Mouse (Mus musculus) lung, embryonic 16.5 days (tissue): Measurements from ENCODE around the gene Mrgprd. TPM values are rescaled to one million over a fixed set of nuclear protein-coding genes. Genes with fewer than 3 reads are reported as not detected.

Experiments used
- ATAC-seq: fragments of 200-750 bp; cut with Nextera tagmentation; 2 replicates; pipeline ENCODE4 v1.8.0; 2017; ENCODE audit warnings: low read depth, mild to moderate bottlenecking, moderate library complexity
- H3K27ac ChIP-seq: fragments of 300-500 bp; sonication (generic); 2 replicates; pipeline ENCODE4 v1.5.1; 2014; ENCODE audit warnings: mild to moderate bottlenecking, control low read depth, low read length
- H3K27me3 ChIP-seq: fragments of 300-500 bp; sonication (generic); 2 replicates; pipeline ENCODE4 v1.6.1; 2014; ENCODE audit warnings: low read depth, low read length, mixed read lengths; ENCODE audit not compliant: control insufficient read depth, insufficient read depth
- H3K36me3 ChIP-seq: fragments of 300-500 bp; sonication (generic); 2 replicates; pipeline ENCODE4 v1.6.1; 2014; ENCODE audit warnings: low read length; ENCODE audit not compliant: control insufficient read depth, insufficient read depth
- H3K4me1 ChIP-seq: fragments of 300-500 bp; sonication (generic); replicated peaks from 2 replicates; pipeline ENCODE4 v1.6.1; 2014; ENCODE audit warnings: low read length, mixed read lengths; ENCODE audit not compliant: control insufficient read depth, insufficient read depth
- H3K4me2 ChIP-seq: fragments of 300-500 bp; sonication (generic); 2 replicates; pipeline ENCODE4 v1.6.1; 2014; ENCODE audit warnings: low read depth, low read length, control low read depth
- H3K4me3 ChIP-seq: fragments of 300-500 bp; sonication (generic); 2 replicates; pipeline ENCODE4 v1.5.1; 2014; ENCODE audit warnings: mild to moderate bottlenecking, low read length, control low read depth
- H3K9ac ChIP-seq: fragments of 300-500 bp; sonication (generic); 2 replicates; pipeline ENCODE4 v1.6.1; 2014; ENCODE audit warnings: low read length, control low read depth
- H3K9me3 ChIP-seq: fragments of 300-500 bp; sonication (generic); 2 replicates; pipeline ENCODE4 v1.6.1; 2016; ENCODE audit warnings: low read length; ENCODE audit not compliant: control insufficient read depth
- WGBS: fragments of 180-500 bp; shearing (Covaris S2); extraction: QIAGEN DNeasy Blood & Tissue Kit; methylation state at CpG from one replicate; pipeline ENCODE4 v1.1.7; 2014; 5-methylcytosine and 5-hydroxymethylcytosine counted together
- polyA plus RNA-seq: library from polyadenylated mRNA; unstranded; fragments of >200 nt; fragmentation: Nextera tagmentation; extraction: Ambion mirVana; gene quantifications from 2 replicates; pipeline ENCODE4 v1.2.1, GENCODE M21; 2015

Gene Mrgprd
- polyA plus RNA-seq, 1 experiment from 2014 or later, result not detected

DNA sequence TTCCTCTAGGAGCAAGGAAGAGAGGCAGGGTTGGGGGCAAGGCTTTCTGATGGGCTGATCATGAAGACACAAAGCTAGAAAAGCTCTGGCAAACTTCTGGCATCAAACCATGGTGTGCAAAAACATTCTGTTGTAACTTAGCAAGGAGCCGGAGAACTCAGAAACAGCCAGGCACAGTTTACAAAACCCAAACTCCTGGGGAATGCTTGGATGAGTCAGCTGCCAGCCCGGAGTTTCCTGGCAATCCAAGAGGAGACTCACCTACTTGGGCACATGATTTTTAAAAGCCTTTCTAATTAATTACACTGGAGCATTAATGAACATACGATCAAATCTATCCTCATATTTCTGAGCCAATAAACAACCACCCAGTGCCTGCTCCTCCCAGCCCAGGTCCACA, 2.5 kb upstream of the Mrgprd start:
- Histone ChIP-seq H3K9ac (no peak overlapping the region), H3K27me3 (no peaks in the 10 kb centered on the region), H3K9me3 (no peaks in the 10 kb centered on the region), H3K4me2 (no peak overlapping the region), H3K27ac (no peak overlapping the region), H3K36me3 (no peaks in the 10 kb centered on the region), H3K4me3 (no peak overlapping the region), H3K4me1 (peaks cover 3% of the 10 kb centered on the region; the same call in 1 of the 2 replicates)
- no peak for ATAC-seq
- WGBS, result 80% methylated on average over 3 of the region's 3 CpGs

DNA sequence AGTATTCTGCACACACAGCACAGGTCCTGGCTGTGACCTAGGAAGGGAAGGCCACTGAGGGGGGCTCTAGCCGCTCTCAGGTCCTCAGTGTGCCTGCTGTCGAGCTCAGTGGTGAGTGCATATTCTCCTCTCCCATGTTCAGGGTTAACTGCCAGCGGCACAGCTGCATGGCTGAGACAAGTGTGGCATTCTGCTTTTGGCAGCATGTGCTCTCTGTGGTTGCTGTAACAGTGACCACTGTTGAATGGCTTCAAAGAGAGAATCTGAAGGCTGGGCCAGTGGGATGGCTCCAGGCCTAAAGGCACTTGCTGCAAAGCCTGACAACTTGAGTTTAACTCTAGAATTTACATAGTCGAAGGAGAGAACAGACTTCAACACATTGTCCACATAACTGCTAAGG, 2.9 kb downstream of the Mrgprd start:
- Histone ChIP-seq H3K9me3 (no peaks in the 10 kb centered on the region), H3K9ac (no peak overlapping the region), H3K27ac (no peak overlapping the region), H3K4me2 (no peak overlapping the region), H3K4me3 (no peak overlapping the region), H3K36me3 (no peaks in the 10 kb centered on the region), H3K27me3 (no peaks in the 10 kb centered on the region), H3K4me1 (no peaks in the 10 kb centered on the region)
- ATAC-seq, result no peak
- WGBS, result 70% methylated on average over 4 of the region's 4 CpGs

DNA sequence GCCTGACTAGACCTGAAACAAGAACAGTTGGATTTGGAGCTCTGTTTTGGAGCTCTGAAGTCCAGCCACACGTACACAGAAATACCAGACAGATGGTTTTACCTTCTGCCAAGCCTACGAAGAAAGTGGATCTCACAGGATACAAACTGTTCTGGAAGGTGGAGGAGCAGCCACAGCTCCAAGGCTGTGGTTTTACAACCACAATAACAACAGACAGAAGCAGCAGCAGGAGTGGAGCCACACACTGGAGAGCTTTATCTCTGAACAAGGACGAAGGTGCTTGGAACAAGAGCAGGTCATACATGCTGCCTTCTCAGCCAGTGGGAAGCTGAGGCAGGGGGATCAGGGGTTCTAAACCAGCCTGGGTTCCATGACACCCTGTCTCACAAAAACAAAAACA, 4.8 kb downstream of the Mrgprd start:
- no peak overlapping the region for H3K9ac ChIP-seq
- H3K27ac ChIP-seq, result no peak overlapping the region
- no peaks in the 10 kb centered on the region for H3K36me3 ChIP-seq
- 64% methylated on average over 3 of the region's 3 CpGs for WGBS
- H3K27me3 ChIP-seq, result no peaks in the 10 kb centered on the region
- H3K4me3 ChIP-seq, result no peak overlapping the region
- ATAC-seq, result no peak
- no peak overlapping the region for H3K4me2 ChIP-seq
- H3K4me1 ChIP-seq, result no peaks in the 10 kb centered on the region
- no peaks in the 10 kb centered on the region for H3K9me3 ChIP-seq

GRCm38 (mm10) chr7:145323607-145324006, 9.0 kb downstream of the Mrgprd start:
- no peaks in the 10 kb centered on the region for H3K36me3 ChIP-seq
- 26% methylated on average over 4 of the region's 4 CpGs for WGBS
- H3K4me1 ChIP-seq, result no peaks in the 10 kb centered on the region
- no peaks in the 10 kb centered on the region for H3K27me3 ChIP-seq
- H3K4me2 ChIP-seq, result no peak overlapping the region
- H3K27ac ChIP-seq, result no peak overlapping the region
- no peak for ATAC-seq
- H3K9ac ChIP-seq, result no peak overlapping the region
- H3K4me3 ChIP-seq, result no peak overlapping the region
- no peaks in the 10 kb centered on the region for H3K9me3 ChIP-seq

DNA sequence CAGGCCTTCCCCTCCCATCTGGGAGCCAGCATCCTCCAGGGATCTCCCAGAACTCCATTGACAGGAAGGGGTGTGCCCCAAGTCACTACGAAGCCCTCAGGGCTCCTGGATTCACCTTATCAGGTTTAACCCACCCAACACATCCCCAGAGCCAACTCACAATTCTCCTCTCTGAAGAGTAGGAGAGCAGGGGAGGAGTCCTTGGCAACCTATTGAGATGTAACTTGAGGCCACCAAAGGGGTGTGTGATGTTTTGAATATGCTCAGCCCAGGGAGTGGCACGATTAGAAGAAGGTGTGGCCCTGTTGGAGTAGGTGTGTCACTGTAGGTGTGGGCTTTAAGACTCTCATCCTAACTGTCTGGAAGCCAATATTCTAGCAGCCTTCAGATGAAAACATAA, 11.1 kb downstream of the Mrgprd start:
- ATAC-seq, result no peak
- 41% methylated on average over 2 of the region's 2 CpGs for WGBS
- Histone ChIP-seq H3K9ac (no peak overlapping the region), H3K4me1 (0 out of 2 replicates have a peak, but pooled peaks cover 5% of the 10 kb centered on the region), H3K27ac (no peak overlapping the region), H3K9me3 (no peaks in the 10 kb centered on the region), H3K4me2 (no peak overlapping the region), H3K36me3 (no peaks in the 10 kb centered on the region), H3K27me3 (no peaks in the 10 kb centered on the region), H3K4me3 (no peak overlapping the region)

DNA sequence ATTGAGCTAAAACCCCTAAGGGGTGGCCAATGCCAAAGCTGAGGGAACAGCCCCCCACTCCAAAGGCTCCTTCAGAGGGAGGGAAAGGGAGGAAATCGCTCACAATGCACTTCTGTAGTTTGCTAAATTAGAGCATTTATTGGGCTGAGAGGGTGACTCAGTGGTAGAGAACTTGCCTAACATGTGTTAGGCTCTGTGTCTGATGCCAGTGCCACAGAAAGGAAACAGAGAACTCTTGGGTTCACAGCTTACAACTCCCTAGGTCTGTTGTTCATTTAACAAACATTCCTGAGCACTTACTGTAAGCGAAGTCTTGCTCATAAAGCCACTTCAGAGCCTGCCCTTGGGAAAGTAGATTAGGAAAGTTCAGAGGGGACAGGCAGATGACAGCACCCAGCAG, 15.3 kb downstream of the Mrgprd start:
- Histone ChIP-seq H3K4me2 (no peak overlapping the region), H3K27ac (peak overlapping the region; percentile 0; the same call in 1 of the 2 replicates), H3K36me3 (no peaks in the 10 kb centered on the region), H3K4me1 (0 out of 2 replicates have a peak, but pooled peaks cover 15% of the 10 kb centered on the region), H3K4me3 (no peak overlapping the region), H3K9ac (no peak overlapping the region), H3K9me3 (no peaks in the 10 kb centered on the region), H3K27me3 (no peaks in the 10 kb centered on the region)
- 33% methylated on average over 2 of the region's 2 CpGs for WGBS
- no peak for ATAC-seq

- Histone ChIP-seq H3K9ac (no peak overlapping the region), H3K4me1 (0 out of 2 replicates have a peak, but pooled peaks cover 15% of the 10 kb centered on the region), H3K4me3 (no peak overlapping the region), H3K4me2 (no peak overlapping the region), H3K36me3 (no peaks in the 10 kb centered on the region), H3K27ac (no peak overlapping the region), H3K27me3 (no peaks in the 10 kb centered on the region), H3K9me3 (no peaks in the 10 kb centered on the region)
- no peak for ATAC-seq
- WGBS, result 56% methylated on average over 2 of the region's 2 CpGs
Measured at GRCm38 (mm10) chr7:145330641-145331040, 16.0 kb downstream of the Mrgprd start.

DNA sequence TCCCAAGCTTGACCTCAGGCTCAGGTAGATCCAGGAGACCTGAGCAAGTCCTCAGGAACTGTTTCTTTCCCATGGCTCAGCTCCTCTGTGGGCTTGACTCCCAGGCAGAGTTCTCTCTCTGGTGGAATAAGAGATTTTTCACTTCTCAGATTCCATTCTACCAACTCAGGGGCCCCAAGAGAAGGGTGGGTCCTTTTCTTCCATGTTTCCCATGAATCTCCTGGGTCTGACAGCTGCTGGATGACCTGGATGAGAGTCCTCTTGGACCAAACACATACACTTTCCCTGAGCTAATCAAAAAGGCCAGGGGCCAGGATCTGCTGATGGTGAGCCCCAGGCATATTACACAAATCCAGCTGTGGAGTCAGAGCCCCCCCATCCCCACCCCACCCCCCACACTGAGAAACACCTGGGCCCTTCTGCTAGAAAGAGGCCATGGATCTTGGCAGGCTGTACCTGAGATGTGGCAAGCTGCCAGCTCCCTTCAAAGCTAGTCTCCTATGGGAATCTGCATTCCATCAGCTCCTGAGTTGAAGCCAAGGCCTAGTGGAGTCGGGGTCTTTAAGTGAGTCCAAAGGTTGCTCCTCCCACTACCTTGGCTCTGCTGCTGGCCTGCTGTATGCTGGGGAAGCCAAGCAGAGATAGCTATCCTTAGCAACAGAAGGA, 17.9 kb downstream of the Mrgprd start:
- H3K9me3 ChIP-seq, result no peaks in the 10 kb centered on the region
- H3K9ac ChIP-seq, result no peak overlapping the region
- H3K4me1 ChIP-seq, result 0 out of 2 replicates have a peak, but pooled peaks cover 15% of the 10 kb centered on the region
- H3K27ac ChIP-seq, result peak overlapping the region; percentile 73
- ATAC-seq, result peak; percentile 67
- H3K4me2 ChIP-seq, result no peak overlapping the region
- WGBS, result 24% methylated on average over 1 of the region's 1 CpGs
- H3K36me3 ChIP-seq, result no peaks in the 10 kb centered on the region
- no peaks in the 10 kb centered on the region for H3K27me3 ChIP-seq
- H3K4me3 ChIP-seq, result no peak overlapping the region

DNA sequence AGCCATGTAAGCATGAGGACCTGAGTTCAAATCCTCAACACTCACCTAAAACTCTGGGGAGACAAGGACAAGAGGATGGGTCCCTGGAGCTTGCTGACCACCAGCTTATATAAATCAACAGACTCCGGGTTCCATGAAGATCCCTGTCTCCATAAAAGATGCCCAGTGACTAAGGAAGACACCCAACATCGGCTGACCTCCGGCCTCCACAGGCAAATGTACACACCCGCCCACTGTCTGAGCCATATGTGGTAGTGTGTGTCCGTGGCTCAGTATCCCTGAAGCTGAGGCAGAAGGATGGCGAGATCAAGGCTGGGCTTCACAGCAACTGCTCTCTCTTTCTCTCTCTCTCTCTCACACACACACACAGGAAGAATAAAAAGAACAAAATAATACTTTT, 19.3 kb downstream of the Mrgprd start:
- Histone ChIP-seq H3K4me3 (no peak overlapping the region), H3K36me3 (no peaks in the 10 kb centered on the region), H3K4me1 (0 out of 2 replicates have a peak, but pooled peaks cover 15% of the 10 kb centered on the region), H3K27ac (no peak overlapping the region), H3K27me3 (no peaks in the 10 kb centered on the region), H3K9me3 (no peaks in the 10 kb centered on the region), H3K4me2 (no peak overlapping the region), H3K9ac (no peak overlapping the region)
- 77% methylated on average over 6 of the region's 6 CpGs for WGBS
- ATAC-seq, result no peak
